Mouse (Mus musculus): ENCODE measurements at regions not wholly inside any gene's neighbourhood (a gene's known extent, or its start where the extent isn't known, plus 50 kb on each side); places are given as distances from the start of the nearest gene placed in this dataset.

GRCm38 (mm10) chr2:179022675-179023194 lies 419.5 kb upstream of the Cdh4 start:
- Histone ChIP-seq H3K4me1 (ENCODE audit: insufficient read depth, low read depth, low read length) (no peaks in the 10 kb centered on the region), H3K9me3 (replicated peaks) (peaks cover 78% of the 10 kb centered on the region), H3K36me3 (replicated peaks) (no peaks in the 10 kb centered on the region), H3K27me3 (ENCODE audit: insufficient read depth, low read length) (no peaks in the 10 kb centered on the region), H3K4me3 (ENCODE audit: low read depth, low read length) (no peak overlapping the region)
- TF ChIP-seq CTCF (IDR thresholded peaks at IDR 0.05; ENCODE audit: low read depth, low read length) (no peak), TAL1 (conservative IDR thresholded peaks at IDR 0.05; ENCODE audit: low read depth, low read length) (no peak), GATA1 (IDR thresholded peaks at IDR 0.05; ENCODE audit: borderline replicate concordance, low read length) (no peak), POLR2AphosphoS5 (IDR thresholded peaks at IDR 0.05; ENCODE audit: insufficient replicate concordance, low read depth, low read length) (no peak), GATA2 (IDR thresholded peaks at IDR 0.05; ENCODE audit: borderline replicate concordance, low read depth, low read length) (no peak)
- DNase-seq (ENCODE audit: low spot score), result no peak
- no peak for ATAC-seq (ENCODE audit: extremely low read depth, insufficient number of reproducible peaks, low FRiP score, poor library complexity, severe bottlenecking)

DNA sequence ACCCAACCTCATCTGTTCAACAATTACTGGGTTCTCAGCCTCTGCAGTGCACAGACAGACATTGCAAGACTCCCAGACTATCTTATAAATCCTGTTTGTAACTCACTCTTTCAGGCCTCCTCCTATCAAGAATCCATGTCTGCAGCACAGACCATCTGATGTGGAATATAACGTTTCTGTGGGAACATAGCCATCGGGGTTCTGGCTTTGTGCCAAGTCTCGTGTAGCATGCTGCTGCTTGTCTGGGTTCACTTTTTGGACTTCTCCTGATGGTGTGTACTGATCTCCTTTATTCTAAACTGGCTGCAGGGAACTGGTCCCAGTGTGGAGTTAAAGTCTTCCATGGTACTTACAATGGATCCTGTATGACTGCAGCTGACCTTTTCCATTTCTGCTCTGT lies 418.0 kb upstream of the Cdh4 start:
- Histone ChIP-seq H3K4me1 (ENCODE audit: insufficient read depth, low read depth, low read length) (no peaks in the 10 kb centered on the region), H3K27me3 (ENCODE audit: insufficient read depth, low read length) (no peaks in the 10 kb centered on the region), H3K9me3 (replicated peaks) (peaks cover 82% of the 10 kb centered on the region), H3K4me3 (ENCODE audit: low read depth, low read length) (no peak overlapping the region), H3K36me3 (replicated peaks) (no peaks in the 10 kb centered on the region)
- DNase-seq (ENCODE audit: low spot score), result no peak
- TF ChIP-seq GATA2 (IDR thresholded peaks at IDR 0.05; ENCODE audit: borderline replicate concordance, low read depth, low read length), result no peak
- TF ChIP-seq CTCF (IDR thresholded peaks at IDR 0.05; ENCODE audit: low read depth, low read length), result no peak
- TF ChIP-seq TAL1 (conservative IDR thresholded peaks at IDR 0.05; ENCODE audit: low read depth, low read length), result no peak
- no peak for TF ChIP-seq POLR2AphosphoS5 (IDR thresholded peaks at IDR 0.05; ENCODE audit: insufficient replicate concordance, low read depth, low read length)
- TF ChIP-seq GATA1 (IDR thresholded peaks at IDR 0.05; ENCODE audit: borderline replicate concordance, low read length), result no peak
- ATAC-seq (ENCODE audit: extremely low read depth, insufficient number of reproducible peaks, low FRiP score, poor library complexity, severe bottlenecking), result no peak

DNA sequence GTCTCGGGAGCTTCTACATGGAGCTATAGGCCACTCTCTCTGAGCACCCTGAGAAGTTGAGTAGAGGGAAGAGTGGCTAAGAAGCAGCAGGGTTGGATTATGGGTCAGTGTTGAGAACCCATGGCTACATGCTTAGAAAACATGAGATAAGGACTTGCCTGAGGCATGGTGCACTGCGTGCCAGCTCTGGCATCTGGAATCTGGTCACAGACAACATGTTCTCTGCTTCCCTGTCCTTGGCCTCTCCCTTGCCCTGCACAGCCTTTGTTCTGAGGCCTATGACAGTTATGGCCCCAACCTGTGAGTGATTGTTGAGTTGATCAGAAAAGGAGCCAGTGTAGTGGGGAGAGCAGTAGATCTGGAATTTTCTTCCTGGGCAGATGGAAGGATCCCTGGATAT lies 409.1 kb upstream of the Cdh4 start:
- no peaks in the 10 kb centered on the region for H3K27me3 ChIP-seq (ENCODE audit: insufficient read depth, low read length)
- no peak for TF ChIP-seq GATA1 (IDR thresholded peaks at IDR 0.05; ENCODE audit: borderline replicate concordance, low read length)
- TF ChIP-seq TAL1 (conservative IDR thresholded peaks at IDR 0.05; ENCODE audit: low read depth, low read length), result no peak
- no peak for TF ChIP-seq POLR2AphosphoS5 (IDR thresholded peaks at IDR 0.05; ENCODE audit: insufficient replicate concordance, low read depth, low read length)
- TF ChIP-seq CTCF (IDR thresholded peaks at IDR 0.05; ENCODE audit: low read depth, low read length), result no peak
- no peak for TF ChIP-seq GATA2 (IDR thresholded peaks at IDR 0.05; ENCODE audit: borderline replicate concordance, low read depth, low read length)
- H3K4me1 ChIP-seq (ENCODE audit: insufficient read depth, low read depth, low read length), result no peaks in the 10 kb centered on the region
- H3K36me3 ChIP-seq (replicated peaks), result no peaks in the 10 kb centered on the region
- ATAC-seq (ENCODE audit: extremely low read depth, insufficient number of reproducible peaks, low FRiP score, poor library complexity, severe bottlenecking), result no peak
- no peak for DNase-seq (ENCODE audit: low spot score)
- H3K4me3 ChIP-seq (ENCODE audit: low read depth, low read length), result no peak overlapping the region
- H3K9me3 ChIP-seq (replicated peaks), result peaks cover 80% of the 10 kb centered on the region

DNA sequence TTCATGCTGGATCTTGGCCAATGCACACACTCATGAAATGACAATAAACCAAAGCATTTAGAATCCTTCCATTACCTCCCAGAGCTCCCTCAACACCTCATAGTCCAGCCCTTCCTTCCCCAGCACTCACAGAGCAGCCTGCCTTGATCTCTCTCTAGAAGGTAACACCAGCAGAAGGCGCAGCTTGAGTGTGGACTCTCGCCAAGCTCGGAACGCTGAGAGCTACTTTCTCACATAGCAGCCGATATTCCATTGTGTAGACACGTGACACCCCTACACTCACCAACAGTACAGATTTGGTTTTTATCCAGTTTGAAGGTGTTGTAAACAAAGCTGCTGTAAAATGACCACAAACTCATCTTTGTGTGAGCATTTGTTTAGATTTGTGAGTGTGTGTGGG lies 406.8 kb upstream of the Cdh4 start:
- Histone ChIP-seq H3K27me3 (ENCODE audit: insufficient read depth, low read length) (no peaks in the 10 kb centered on the region), H3K4me1 (ENCODE audit: insufficient read depth, low read depth, low read length) (no peaks in the 10 kb centered on the region), H3K9me3 (replicated peaks) (peaks cover 80% of the 10 kb centered on the region), H3K36me3 (replicated peaks) (no peaks in the 10 kb centered on the region), H3K4me3 (ENCODE audit: low read depth, low read length) (no peak overlapping the region)
- no peak for DNase-seq (ENCODE audit: low spot score)
- no peak for ATAC-seq (ENCODE audit: extremely low read depth, insufficient number of reproducible peaks, low FRiP score, poor library complexity, severe bottlenecking)
- no peak for TF ChIP-seq CTCF (IDR thresholded peaks at IDR 0.05; ENCODE audit: low read depth, low read length)
- no peak for TF ChIP-seq TAL1 (conservative IDR thresholded peaks at IDR 0.05; ENCODE audit: low read depth, low read length)

DNA sequence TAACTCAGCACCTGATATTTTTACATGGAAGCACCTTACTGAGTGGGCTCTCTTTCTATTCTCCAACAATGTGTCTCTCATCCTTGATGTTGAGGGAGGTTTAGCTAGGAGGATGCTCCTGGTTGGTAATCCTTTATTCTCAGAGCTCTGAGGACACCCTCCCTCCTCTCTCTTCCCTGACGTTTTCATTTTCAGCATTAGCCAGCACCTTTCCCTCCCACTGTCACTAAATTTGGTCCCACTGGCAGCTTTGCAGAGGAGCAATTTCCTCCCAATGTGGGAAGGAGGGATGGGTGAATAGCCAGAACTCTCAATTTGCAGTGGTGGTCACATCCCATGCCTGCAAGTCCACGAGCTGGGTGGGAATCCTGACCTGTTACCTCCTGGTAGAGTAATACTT lies 402.5 kb upstream of the Cdh4 start:
- Histone ChIP-seq H3K4me3 (ENCODE audit: low read depth, low read length) (no peak overlapping the region), H3K4me1 (ENCODE audit: insufficient read depth, low read depth, low read length) (no peaks in the 10 kb centered on the region), H3K9me3 (replicated peaks) (peaks cover 75% of the 10 kb centered on the region), H3K27me3 (ENCODE audit: insufficient read depth, low read length) (no peaks in the 10 kb centered on the region), H3K36me3 (replicated peaks) (no peaks in the 10 kb centered on the region)
- TF ChIP-seq CTCF (IDR thresholded peaks at IDR 0.05; ENCODE audit: low read depth, low read length) (no peak), POLR2AphosphoS5 (IDR thresholded peaks at IDR 0.05; ENCODE audit: insufficient replicate concordance, low read depth, low read length) (no peak), GATA2 (IDR thresholded peaks at IDR 0.05; ENCODE audit: borderline replicate concordance, low read depth, low read length) (no peak), TAL1 (conservative IDR thresholded peaks at IDR 0.05; ENCODE audit: low read depth, low read length) (no peak), GATA1 (IDR thresholded peaks at IDR 0.05; ENCODE audit: borderline replicate concordance, low read length) (no peak)
- DNase-seq (ENCODE audit: low spot score) (no peak), ATAC-seq (ENCODE audit: extremely low read depth, insufficient number of reproducible peaks, low FRiP score, poor library complexity, severe bottlenecking) (no peak)

DNA sequence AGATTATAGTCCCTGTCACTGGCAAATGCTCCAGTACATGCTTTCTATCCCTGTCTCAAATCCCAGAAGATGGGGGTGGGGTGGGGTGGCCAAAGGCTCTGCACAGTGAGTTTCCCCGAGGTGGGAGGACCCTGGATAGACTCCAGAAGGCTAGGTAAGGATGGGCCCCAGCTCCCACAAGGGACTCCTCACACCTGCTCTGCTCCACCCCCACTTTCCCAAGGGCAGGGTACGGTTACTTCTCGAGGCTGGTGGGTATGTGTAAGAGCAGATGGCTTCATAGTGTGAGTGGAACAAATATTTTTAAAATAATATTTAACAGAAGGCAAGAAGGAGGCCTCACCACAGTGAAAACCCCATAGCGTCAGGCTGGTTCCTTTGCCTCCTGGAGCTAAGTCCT lies 398.6 kb upstream of the Cdh4 start:
- H3K4me1 ChIP-seq (ENCODE audit: insufficient read depth, low read depth, low read length), result no peaks in the 10 kb centered on the region
- no peak for TF ChIP-seq CTCF (IDR thresholded peaks at IDR 0.05; ENCODE audit: low read depth, low read length)
- no peak for TF ChIP-seq GATA2 (IDR thresholded peaks at IDR 0.05; ENCODE audit: borderline replicate concordance, low read depth, low read length)
- TF ChIP-seq TAL1 (conservative IDR thresholded peaks at IDR 0.05; ENCODE audit: low read depth, low read length), result no peak
- no peak for TF ChIP-seq POLR2AphosphoS5 (IDR thresholded peaks at IDR 0.05; ENCODE audit: insufficient replicate concordance, low read depth, low read length)
- no peak for TF ChIP-seq GATA1 (IDR thresholded peaks at IDR 0.05; ENCODE audit: borderline replicate concordance, low read length)
- H3K4me3 ChIP-seq (ENCODE audit: low read depth, low read length), result no peak overlapping the region
- H3K36me3 ChIP-seq (replicated peaks), result no peaks in the 10 kb centered on the region
- ATAC-seq (ENCODE audit: extremely low read depth, insufficient number of reproducible peaks, low FRiP score, poor library complexity, severe bottlenecking) (no peak), DNase-seq (ENCODE audit: low spot score) (no peak)
- no peaks in the 10 kb centered on the region for H3K27me3 ChIP-seq (ENCODE audit: insufficient read depth, low read length)
- peaks cover 61% of the 10 kb centered on the region for H3K9me3 ChIP-seq (replicated peaks)

- TF ChIP-seq GATA1 (IDR thresholded peaks at IDR 0.05; ENCODE audit: borderline replicate concordance, low read length), result no peak
- TF ChIP-seq CTCF (IDR thresholded peaks at IDR 0.05; ENCODE audit: low read depth, low read length), result no peak
- no peak for TF ChIP-seq TAL1 (conservative IDR thresholded peaks at IDR 0.05; ENCODE audit: low read depth, low read length)
- TF ChIP-seq POLR2AphosphoS5 (IDR thresholded peaks at IDR 0.05; ENCODE audit: insufficient replicate concordance, low read depth, low read length), result no peak
- no peak for TF ChIP-seq GATA2 (IDR thresholded peaks at IDR 0.05; ENCODE audit: borderline replicate concordance, low read depth, low read length)
- no peak for ATAC-seq (ENCODE audit: extremely low read depth, insufficient number of reproducible peaks, low FRiP score, poor library complexity, severe bottlenecking)
- H3K9me3 ChIP-seq (replicated peaks), result peaks cover 61% of the 10 kb centered on the region
Observed at GRCm38 (mm10) chr2:179045361-179045760, 396.9 kb upstream of the Cdh4 start.

More at GRCm38 (mm10) chr2:179045361-179045760, 396.9 kb upstream of the Cdh4 start:
- no peaks in the 10 kb centered on the region for H3K36me3 ChIP-seq (replicated peaks)
- DNase-seq (ENCODE audit: low spot score), result no peak
- H3K4me3 ChIP-seq (ENCODE audit: low read depth, low read length), result no peak overlapping the region
- H3K4me1 ChIP-seq (ENCODE audit: insufficient read depth, low read depth, low read length), result no peaks in the 10 kb centered on the region
- no peaks in the 10 kb centered on the region for H3K27me3 ChIP-seq (ENCODE audit: insufficient read depth, low read length)
